Mouse (Mus musculus) hindbrain, postnatal 0 days (tissue): ENCODE measurements at regions not wholly inside any gene's neighbourhood (a gene's known extent, or its start where the extent isn't known, plus 50 kb on each side); places are given as distances from the start of the nearest gene placed in this dataset.

ENCODE experiments used
- ATAC-seq: fragments of 200-750 bp; cut with Nextera tagmentation; 2 replicates; pipeline ENCODE4 v1.8.0; 2017; ENCODE audit warnings: mild to moderate bottlenecking, moderate TSS enrichment, moderate library complexity
- DNase-seq: peaks from one replicate; pipeline ENCODE4 v3.0.0-alpha.2; 2015; ENCODE audit warnings: low spot score
- H3K27ac ChIP-seq: fragments of 300-500 bp; sonication (generic); 2 replicates; pipeline ENCODE4 v1.5.1; 2014; ENCODE audit warnings: mild to moderate bottlenecking
- H3K27me3 ChIP-seq: fragments of 300-500 bp; sonication (generic); 2 replicates; pipeline ENCODE4 v1.6.1; 2014; ENCODE audit warnings: low read length, mixed read lengths; ENCODE audit not compliant: insufficient read depth
- H3K36me3 ChIP-seq: fragments of 300-500 bp; sonication (generic); 2 replicates; pipeline ENCODE4 v1.6.1; 2014; ENCODE audit warnings: low read length, mixed read lengths; ENCODE audit not compliant: insufficient read depth
- H3K4me1 ChIP-seq: fragments of 300-500 bp; sonication (generic); 2 replicates; pipeline ENCODE4 v1.6.1; 2014; ENCODE audit warnings: antibody characterized with exemption, low read length, mixed read lengths; ENCODE audit not compliant: insufficient read depth
- H3K4me2 ChIP-seq: fragments of 300-500 bp; sonication (generic); 2 replicates; pipeline ENCODE4 v1.6.1; 2014; ENCODE audit warnings: low read depth, mild to moderate bottlenecking, low read length, moderate library complexity, mixed read lengths
- H3K4me3 ChIP-seq: fragments of 300-500 bp; sonication (generic); 2 replicates; pipeline ENCODE4 v1.5.1; 2014; ENCODE audit warnings: low read length
- H3K9ac ChIP-seq: fragments of 300-500 bp; sonication (generic); replicated peaks from 2 replicates; pipeline ENCODE4 v1.6.1; 2014; ENCODE audit warnings: mild to moderate bottlenecking, low read length, moderate library complexity, mixed read lengths
- H3K9me3 ChIP-seq: fragments of 300-500 bp; sonication (generic); 2 replicates; pipeline ENCODE4 v1.6.1; 2016; ENCODE audit warnings: low read length, mixed read lengths
- CTCF ChIP-seq: IDR thresholded peaks from 2 replicates; pipeline ENCODE4 v1.5.1; 2016; ENCODE audit warnings: antibody characterized with exemption, control low read depth, low read depth
- WGBS: fragments of 180-500 bp; shearing (Covaris S2); extraction: QIAGEN DNeasy Blood & Tissue Kit; methylation state at CpG from one replicate; pipeline ENCODE4 v1.1.7; 2014; 5-methylcytosine and 5-hydroxymethylcytosine counted together

GRCm38 (mm10) chr16:5595359-5595758 is 289.8 kb upstream of the Rbfox1 start:
- ATAC-seq (no peak), DNase-seq (peak; percentile 40)
- 41% methylated on average over 6 of the region's 6 CpGs for WGBS

GRCm38 (mm10) chr16:5578333-5578732 is 306.8 kb upstream of the Rbfox1 start:
- WGBS: 24% methylated on average over 3 of the region's 3 CpGs
- Histone ChIP-seq H3K27me3 (no peaks in the 10 kb centered on the region), H3K27ac (no peak overlapping the region), H3K9ac (no peak overlapping the region), H3K36me3 (no peaks in the 10 kb centered on the region), H3K4me2 (no peak overlapping the region), H3K4me3 (no peak overlapping the region), H3K9me3 (peaks cover 4% of the 10 kb centered on the region; the same call in 1 of the 2 replicates), H3K4me1 (no peaks in the 10 kb centered on the region)
- ATAC-seq (no peak), DNase-seq (no peak)
- TF ChIP-seq CTCF: no peak

More at GRCm38 (mm10) chr16:5595359-5595758, 289.8 kb upstream of the Rbfox1 start:
- no peak overlapping the region for H3K9ac ChIP-seq
- no peaks in the 10 kb centered on the region for H3K27me3 ChIP-seq
- H3K9me3 ChIP-seq: no peaks in the 10 kb centered on the region
- no peaks in the 10 kb centered on the region for H3K36me3 ChIP-seq
- H3K4me2 ChIP-seq: no peak overlapping the region
- H3K4me3 ChIP-seq: no peak overlapping the region
- no peak for TF ChIP-seq CTCF
- H3K4me1 ChIP-seq: no peaks in the 10 kb centered on the region
- no peak overlapping the region for H3K27ac ChIP-seq

- no peaks in the 10 kb centered on the region for H3K9me3 ChIP-seq
- H3K27me3 ChIP-seq: no peaks in the 10 kb centered on the region
- DNase-seq (no peak), ATAC-seq (no peak)
- H3K4me1 ChIP-seq: no peaks in the 10 kb centered on the region
- no peak overlapping the region for H3K4me2 ChIP-seq
- TF ChIP-seq CTCF: no peak
- no peaks in the 10 kb centered on the region for H3K36me3 ChIP-seq
- no peak overlapping the region for H3K4me3 ChIP-seq
- no peak overlapping the region for H3K27ac ChIP-seq
- H3K9ac ChIP-seq: no peak overlapping the region
Measured at GRCm38 (mm10) chr16:5572780-5573179, 312.4 kb upstream of the Rbfox1 start.

GRCm38 (mm10) chr16:5570619-5571018 is 314.5 kb upstream of the Rbfox1 start:
- Histone ChIP-seq H3K4me3 (no peak overlapping the region), H3K36me3 (no peaks in the 10 kb centered on the region), H3K9ac (no peak overlapping the region), H3K27ac (no peak overlapping the region), H3K9me3 (no peaks in the 10 kb centered on the region), H3K27me3 (no peaks in the 10 kb centered on the region), H3K4me2 (no peak overlapping the region), H3K4me1 (no peaks in the 10 kb centered on the region)
- WGBS: 92% methylated on average over 4 of the region's 4 CpGs
- no peak for DNase-seq
- no peak for TF ChIP-seq CTCF
- no peak for ATAC-seq

GRCm38 (mm10) chr16:5569101-5569500 is 313.3 kb upstream of the Eef2kmt start:
- Histone ChIP-seq H3K4me1 (no peaks in the 10 kb centered on the region), H3K27ac (no peak overlapping the region), H3K9ac (no peak overlapping the region), H3K9me3 (no peaks in the 10 kb centered on the region), H3K27me3 (no peaks in the 10 kb centered on the region), H3K4me3 (no peak overlapping the region), H3K4me2 (no peak overlapping the region), H3K36me3 (no peaks in the 10 kb centered on the region)
- DNase-seq: no peak
- no peak for TF ChIP-seq CTCF
- WGBS: 49% methylated on average over 10 of the region's 10 CpGs
- no peak for ATAC-seq

GRCm38 (mm10) chr16:5549026-5549425 is 293.2 kb upstream of the Eef2kmt start:
- Histone ChIP-seq H3K27ac (no peak overlapping the region), H3K27me3 (no peaks in the 10 kb centered on the region), H3K4me3 (no peak overlapping the region), H3K4me2 (no peak overlapping the region), H3K9ac (no peak overlapping the region), H3K4me1 (no peaks in the 10 kb centered on the region), H3K36me3 (no peaks in the 10 kb centered on the region), H3K9me3 (no peaks in the 10 kb centered on the region)
- DNase-seq: no peak
- no peak for TF ChIP-seq CTCF
- WGBS: 59% methylated on average over 6 of the region's 6 CpGs
- ATAC-seq: no peak

- Histone ChIP-seq H3K9me3 (no peaks in the 10 kb centered on the region), H3K4me2 (no peak overlapping the region), H3K9ac (no peak overlapping the region), H3K4me1 (no peaks in the 10 kb centered on the region), H3K27me3 (no peaks in the 10 kb centered on the region), H3K4me3 (no peak overlapping the region), H3K36me3 (no peaks in the 10 kb centered on the region), H3K27ac (no peak overlapping the region)
- DNase-seq (no peak), ATAC-seq (no peak)
- TF ChIP-seq CTCF: no peak
- WGBS: 76% methylated on average over 3 of the region's 3 CpGs
Measured at GRCm38 (mm10) chr16:5548602-5549001, 292.8 kb upstream of the Eef2kmt start.

- no peaks in the 10 kb centered on the region for H3K27me3 ChIP-seq
- H3K9ac ChIP-seq: no peak overlapping the region
- ATAC-seq: no peak
- H3K27ac ChIP-seq: no peak overlapping the region
- no peak for DNase-seq
- no peaks in the 10 kb centered on the region for H3K4me1 ChIP-seq
- no peak overlapping the region for H3K4me3 ChIP-seq
- TF ChIP-seq CTCF: peak; percentile 58
- H3K4me2 ChIP-seq: no peak overlapping the region
- 60% methylated on average over 4 of the region's 4 CpGs for WGBS
- H3K36me3 ChIP-seq: no peaks in the 10 kb centered on the region
- no peaks in the 10 kb centered on the region for H3K9me3 ChIP-seq
Measured at GRCm38 (mm10) chr16:5546808-5547207, 291.0 kb upstream of the Eef2kmt start.
